Mouse (Mus musculus) ovary, adult 18-20 months (tissue): ENCODE measurements around the gene Phkb.

Experiments used
- DNase-seq: peaks from one replicate; pipeline ENCODE4 v3.0.0; 2022; ENCODE audit warnings: low spot score, mixed read lengths

The Phkb gene

GRCm38 (mm10) chr8:85944820-85945219 lies 104.1 kb downstream of the Phkb start:
- DNase-seq, result no peak

GRCm38 (mm10) chr8:85958391-85958790 lies 117.6 kb downstream of the Phkb start:
- DNase-seq, result no peak

GRCm38 (mm10) chr8:85959880-85960279 lies 119.1 kb downstream of the Phkb start:
- DNase-seq, result no peak

GRCm38 (mm10) chr8:85977588-85978077 lies 136.9 kb downstream of the Phkb start:
- DNase-seq, result no peak

- DNase-seq, result no peak
Measured at GRCm38 (mm10) chr8:85992911-85993310, 152.2 kb downstream of the Phkb start.

- DNase-seq, result no peak
Measured at GRCm38 (mm10) chr8:85993661-85994060, 152.9 kb downstream of the Phkb start.

GRCm38 (mm10) chr8:85995971-85996370 lies 155.2 kb downstream of the Phkb start:
- DNase-seq, result no peak

- DNase-seq, result no peak
Measured at GRCm38 (mm10) chr8:86006485-86006884, 165.7 kb downstream of the Phkb start.

- DNase-seq, result no peak
Measured at GRCm38 (mm10) chr8:86016806-86017205, 176.0 kb downstream of the Phkb start.

GRCm38 (mm10) chr8:86028646-86029312 lies 188.0 kb downstream of the Phkb start:
- no peak for DNase-seq

GRCm38 (mm10) chr8:86029451-86029850 lies 188.7 kb downstream of the Phkb start:
- no peak for DNase-seq

GRCm38 (mm10) chr8:86034662-86035365 lies 194.1 kb downstream of the Phkb start:
- DNase-seq, result no peak

GRCm38 (mm10) chr8:86035371-86035770 lies 194.6 kb downstream of the Phkb start:
- DNase-seq, result no peak

- no peak for DNase-seq
Measured at GRCm38 (mm10) chr8:86038462-86038861, 197.7 kb downstream of the Phkb start.

GRCm38 (mm10) chr8:86042049-86042448 lies 201.3 kb downstream of the Phkb start:
- DNase-seq, result no peak

- no peak for DNase-seq
Measured at GRCm38 (mm10) chr8:86050882-86051281, 210.1 kb downstream of the Phkb start.

- DNase-seq, result no peak
Measured at GRCm38 (mm10) chr8:86052003-86052402, 211.2 kb downstream of the Phkb start.

- no peak for DNase-seq
Measured at GRCm38 (mm10) chr8:86058618-86059017, 217.9 kb downstream of the Phkb start.

- DNase-seq, result no peak
Measured at GRCm38 (mm10) chr8:86059130-86059529, 218.4 kb downstream of the Phkb start.

GRCm38 (mm10) chr8:86063411-86063810 lies 222.7 kb downstream of the Phkb start:
- no peak for DNase-seq

- no peak for DNase-seq
Measured at GRCm38 (mm10) chr8:86079433-86079832, 238.7 kb downstream of the Phkb start.

GRCm38 (mm10) chr8:86083346-86083745 lies 242.6 kb downstream of the Phkb start:
- peak; percentile 4 for DNase-seq

GRCm38 (mm10) chr8:86086791-86087190 lies 246.0 kb downstream of the Phkb start:
- DNase-seq, result no peak

- DNase-seq, result no peak
Measured at GRCm38 (mm10) chr8:86087468-86087867, 246.7 kb downstream of the Phkb start.
